Mouse (Mus musculus) megakaryocyte, embryonic 14.5 days (primary cell): ENCODE measurements around the gene Zfp592.

Source experiments
- FLI1 ChIP-seq: IDR thresholded peaks from 2 replicates; pipeline ENCODE4 v1.6.1; 2012; ENCODE audit warnings: low read length, inconsistent platforms, mixed read lengths
- GATA1 ChIP-seq: IDR thresholded peaks from 3 replicates; pipeline ENCODE4 v1.6.1; 2012; ENCODE audit warnings: mixed read lengths, low read length, inconsistent platforms, borderline replicate concordance

GRCm38 (mm10) chr7:81011576-81011975, 18.1 kb downstream of the Zfp592 start:
- TF ChIP-seq GATA1 (no peak), FLI1 (no peak)
